Mouse (Mus musculus) skeletal muscle tissue, adult 2 months (tissue): ENCODE measurements around the gene Tnfrsf26.
"Not testable (repeated sequence)": the region's sequence is repeated elsewhere in the genome, so short reads cannot be mapped to it uniquely, and the experiment has no call there.

ENCODE experiments used
- DNase-seq: peaks from one replicate; pipeline ENCODE4 v3.0.0-alpha.2; 2012; ENCODE audit warnings: low read depth, low spot score

Gene Tnfrsf26

DNA sequence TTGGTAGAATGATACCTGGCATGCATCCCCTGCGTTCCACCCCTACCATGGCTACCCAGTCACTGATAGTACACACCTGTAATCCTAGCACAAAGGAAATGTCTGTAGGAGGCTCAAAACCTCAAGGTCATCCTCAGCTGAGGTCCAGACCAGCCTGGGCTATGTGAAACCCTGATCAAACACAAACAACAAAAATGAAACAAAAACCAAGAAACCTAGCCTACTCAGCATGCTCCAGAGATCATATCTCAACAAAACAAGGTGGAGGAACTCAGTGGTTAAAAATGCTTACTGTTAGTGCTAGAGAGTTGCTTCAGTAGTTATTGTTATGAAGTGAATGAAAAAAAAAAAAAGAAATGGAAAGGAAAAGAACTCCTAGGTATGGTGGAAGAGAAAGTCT is at the start of gene Tnfrsf26:
Gene Tnfrsf26 (minus strand): TSS at position 183 of the 400 bp plus-strand sequence.
- no peak for DNase-seq

DNA sequence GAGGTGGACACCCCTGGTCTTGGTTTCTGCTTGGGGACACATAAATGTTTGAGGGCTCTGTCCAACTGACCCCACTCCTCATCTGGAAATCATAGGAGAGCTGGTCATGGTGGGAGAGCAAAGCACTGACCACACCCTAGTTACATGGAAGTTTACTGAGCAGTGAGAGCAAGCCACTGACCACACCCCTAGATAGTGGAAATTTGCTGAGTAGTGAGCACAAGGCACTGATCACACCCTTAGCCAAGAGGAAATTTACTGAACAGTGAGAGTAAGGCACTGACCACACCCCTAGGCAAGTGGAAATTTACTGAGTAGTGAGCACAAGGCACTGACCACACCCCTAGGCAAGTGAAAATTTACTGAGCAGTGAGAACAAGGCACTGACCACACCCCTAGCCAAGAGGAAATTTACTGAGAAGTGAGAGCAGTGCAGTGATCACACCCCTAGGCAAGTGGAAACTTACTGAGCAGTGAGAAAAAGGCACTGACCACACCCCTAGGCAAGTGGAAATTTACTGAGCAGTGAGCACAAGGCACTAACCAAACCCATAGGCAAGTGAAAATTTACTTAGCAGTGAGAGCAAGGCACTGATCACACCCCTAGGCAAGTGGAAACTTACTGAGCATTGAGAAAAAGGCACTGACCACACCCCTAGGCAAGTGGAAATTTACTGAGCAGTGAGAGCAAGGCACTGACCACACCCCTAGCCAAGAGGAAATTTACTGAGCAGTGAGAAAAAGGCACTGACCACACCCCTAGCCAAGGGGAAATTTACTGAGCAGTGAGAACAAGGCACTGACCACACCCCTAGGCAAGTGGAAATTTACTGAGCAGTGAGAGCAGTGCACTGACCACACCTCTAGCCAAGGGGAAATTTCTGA is 38.1 kb upstream of the Tnfrsf26 start:
- no peak for DNase-seq

DNA sequence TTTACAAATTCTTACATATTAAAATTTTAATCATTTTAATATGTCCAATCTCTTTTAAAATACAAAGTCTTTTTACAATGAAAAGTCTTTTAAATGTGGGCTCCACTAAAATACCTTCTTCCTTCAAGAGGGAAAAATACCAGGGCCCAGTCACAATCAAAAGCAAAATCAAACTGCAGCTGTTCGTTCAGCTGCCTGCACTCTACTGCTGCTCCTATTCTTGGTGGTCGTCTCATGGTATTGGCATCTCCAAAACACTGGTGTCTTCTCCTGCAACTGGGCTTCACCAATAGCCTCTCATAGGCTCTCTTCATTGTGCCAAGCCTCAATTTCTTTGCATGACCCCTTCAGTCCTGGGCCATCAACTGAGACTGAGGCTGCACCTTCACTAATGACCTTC is 34.9 kb upstream of the Tnfrsf26 start:
- no peak for DNase-seq

DNA sequence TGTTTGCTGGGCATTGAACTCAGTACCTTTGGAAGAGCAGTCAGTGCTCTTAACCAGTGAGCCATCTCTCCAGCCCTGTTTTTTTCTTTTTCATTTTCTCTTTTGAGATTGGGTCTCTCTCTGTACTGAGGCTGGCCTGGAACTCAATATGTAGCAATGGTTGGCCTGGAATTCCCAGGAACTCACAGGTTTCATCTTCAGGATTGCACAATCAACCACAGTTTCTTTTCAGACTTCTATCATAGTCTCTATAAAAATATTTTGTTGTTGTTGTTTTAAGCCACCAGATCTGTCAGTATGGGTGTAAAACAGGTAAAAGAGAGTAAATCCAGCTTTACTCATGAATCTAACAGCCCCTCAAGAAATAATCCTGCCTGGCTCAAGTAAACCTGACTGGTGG is 32.3 kb upstream of the Tnfrsf26 start:
- no peak for DNase-seq

DNA sequence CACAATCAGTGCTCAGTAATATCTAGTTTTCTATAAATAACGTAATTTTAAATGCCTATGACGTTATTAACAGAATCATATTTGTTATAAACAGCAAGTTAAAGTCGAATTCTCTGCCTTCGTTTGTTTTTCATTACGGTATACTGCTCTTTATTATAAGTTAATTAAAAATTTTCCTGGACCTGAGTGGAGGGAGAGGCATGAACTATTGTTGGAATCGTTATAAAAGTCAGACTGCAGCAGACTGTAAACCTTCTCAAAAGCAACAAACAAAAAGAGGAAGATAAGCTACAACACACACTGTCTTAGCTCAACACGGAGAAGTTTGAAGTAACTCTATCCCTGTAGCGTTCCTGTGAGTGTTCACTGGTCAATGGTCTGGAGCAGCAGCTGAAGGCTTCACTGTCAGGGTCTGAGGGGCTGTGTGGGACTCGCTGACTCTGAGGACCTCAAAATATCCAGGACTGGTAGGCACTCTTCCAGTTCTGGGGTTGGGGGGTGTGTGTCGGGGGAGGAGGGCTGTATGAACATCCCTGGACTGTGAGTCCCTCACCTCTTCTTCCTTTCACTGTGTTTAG is 21.3 kb upstream of the Tnfrsf26 start:
- not testable (repeated sequence) for DNase-seq

DNA sequence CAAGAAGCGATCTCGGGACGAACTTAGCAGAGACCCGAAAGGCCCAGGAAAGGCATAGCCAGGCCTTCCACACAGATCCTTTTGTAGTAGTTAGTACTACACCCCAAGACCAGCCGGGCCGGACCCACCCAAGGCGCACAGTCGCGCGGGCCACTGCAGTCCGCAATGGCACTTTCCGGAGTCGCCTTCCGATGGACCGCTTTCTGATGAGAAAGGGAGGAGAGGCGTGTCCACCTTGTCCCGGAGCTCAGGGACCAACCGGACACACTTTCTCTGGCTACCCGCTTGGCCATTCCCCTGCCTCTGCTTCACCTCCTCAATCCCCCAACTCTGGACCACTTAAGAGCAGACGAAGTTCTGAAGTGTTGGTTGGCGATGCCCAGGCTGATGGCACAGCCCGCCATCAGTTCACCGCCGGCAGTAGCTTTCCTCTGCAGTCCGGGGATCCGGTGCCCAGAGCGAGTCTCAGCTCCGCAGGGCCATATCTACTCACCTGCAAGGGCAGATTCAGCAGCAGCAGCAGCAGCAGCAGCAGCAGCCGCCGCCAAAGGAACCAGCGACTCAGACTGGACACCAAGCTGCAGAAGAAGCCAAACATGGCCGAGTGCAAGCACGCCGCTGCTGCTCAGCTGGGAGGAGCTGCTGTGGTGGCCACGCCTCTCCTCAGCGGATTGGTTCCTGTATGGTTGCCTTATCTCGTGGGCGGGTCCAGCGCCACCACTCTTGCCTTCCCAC is 20.7 kb upstream of the Tnfrsf26 start, which contains the start of gene Tnfrsf22:
Gene Tnfrsf22 (minus strand): TSS at position 628 of the 735 bp plus-strand sequence.
- peak; percentile 52 for DNase-seq

DNA sequence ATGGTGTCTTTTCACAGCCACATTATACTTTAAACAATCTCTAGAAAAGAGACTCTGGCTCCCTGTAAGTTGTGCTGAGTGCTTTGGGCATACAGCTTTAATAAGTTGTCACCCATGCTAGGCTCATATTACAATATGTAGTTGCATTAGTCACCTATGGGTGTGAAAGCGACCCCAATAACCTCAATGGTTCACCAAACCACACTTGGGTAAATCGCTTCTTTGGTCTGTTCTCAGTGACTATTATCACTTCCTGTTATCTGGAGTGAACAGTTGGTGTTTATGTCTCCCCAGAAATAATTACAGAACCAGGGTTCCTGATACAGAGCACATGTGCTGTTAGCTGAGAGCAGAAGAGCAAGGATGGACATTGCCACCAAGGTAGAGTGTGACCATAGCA is 15.4 kb upstream of the Tnfrsf26 start:
- DNase-seq, result not testable (repeated sequence)

DNA sequence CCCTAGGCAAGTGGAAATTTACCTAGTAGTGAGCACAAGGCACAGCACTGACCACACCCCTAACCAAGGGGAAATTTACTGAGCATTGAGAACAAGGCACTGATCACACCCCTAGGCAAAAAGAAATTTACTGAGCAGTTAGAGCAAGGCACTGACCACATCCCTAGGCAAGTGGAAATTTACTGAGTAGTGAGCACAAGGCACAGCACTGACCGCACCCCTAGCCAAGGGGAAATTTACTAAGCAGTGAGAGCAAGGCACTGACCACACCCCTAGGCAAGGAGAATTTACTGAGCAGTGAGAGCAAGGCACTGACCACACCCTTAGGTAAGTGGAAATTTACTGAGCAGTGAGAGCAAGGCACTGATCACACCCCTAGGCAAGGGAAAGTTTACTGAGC is 8.2 kb upstream of the Tnfrsf26 start:
- DNase-seq, result no peak

DNA sequence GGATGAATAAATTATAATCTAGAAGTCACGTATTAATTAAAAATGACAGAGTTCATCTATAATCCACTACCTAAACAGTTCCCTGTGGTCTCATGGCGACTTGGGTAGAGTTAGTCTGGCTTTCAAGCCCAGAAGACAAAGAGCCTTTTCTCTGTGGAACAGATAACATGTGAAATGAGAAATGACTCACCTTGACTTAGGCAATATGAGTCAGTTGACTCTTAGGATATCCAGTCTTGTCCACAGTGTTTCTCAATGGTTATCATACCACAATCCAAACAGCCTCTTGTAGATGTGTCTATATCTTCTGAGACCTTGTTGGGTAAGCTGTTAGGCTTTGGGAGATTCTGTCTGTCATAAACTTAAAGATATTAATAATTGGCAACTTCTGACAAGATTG is 3.0 kb upstream of the Tnfrsf26 start:
- no peak for DNase-seq

DNA sequence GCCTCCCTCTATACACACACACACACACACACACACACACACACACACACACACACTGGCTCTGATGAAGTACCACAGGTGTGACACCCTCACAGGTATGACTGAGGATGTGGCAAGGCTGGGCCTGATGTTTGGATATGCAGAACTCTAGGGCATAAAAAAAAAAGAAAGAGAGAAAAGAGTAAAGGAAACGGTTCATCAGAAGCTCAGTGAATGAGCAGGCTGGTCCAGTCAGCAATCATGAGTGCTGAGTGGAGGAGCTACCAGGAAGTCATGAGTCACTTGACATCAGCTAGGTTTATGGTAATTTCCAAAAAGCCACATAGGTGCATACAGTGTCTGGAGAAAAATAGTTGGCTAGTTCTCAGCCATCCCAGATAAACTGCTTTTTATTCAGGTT is 979 bp upstream of the Tnfrsf26 start:
- no peak for DNase-seq

DNA sequence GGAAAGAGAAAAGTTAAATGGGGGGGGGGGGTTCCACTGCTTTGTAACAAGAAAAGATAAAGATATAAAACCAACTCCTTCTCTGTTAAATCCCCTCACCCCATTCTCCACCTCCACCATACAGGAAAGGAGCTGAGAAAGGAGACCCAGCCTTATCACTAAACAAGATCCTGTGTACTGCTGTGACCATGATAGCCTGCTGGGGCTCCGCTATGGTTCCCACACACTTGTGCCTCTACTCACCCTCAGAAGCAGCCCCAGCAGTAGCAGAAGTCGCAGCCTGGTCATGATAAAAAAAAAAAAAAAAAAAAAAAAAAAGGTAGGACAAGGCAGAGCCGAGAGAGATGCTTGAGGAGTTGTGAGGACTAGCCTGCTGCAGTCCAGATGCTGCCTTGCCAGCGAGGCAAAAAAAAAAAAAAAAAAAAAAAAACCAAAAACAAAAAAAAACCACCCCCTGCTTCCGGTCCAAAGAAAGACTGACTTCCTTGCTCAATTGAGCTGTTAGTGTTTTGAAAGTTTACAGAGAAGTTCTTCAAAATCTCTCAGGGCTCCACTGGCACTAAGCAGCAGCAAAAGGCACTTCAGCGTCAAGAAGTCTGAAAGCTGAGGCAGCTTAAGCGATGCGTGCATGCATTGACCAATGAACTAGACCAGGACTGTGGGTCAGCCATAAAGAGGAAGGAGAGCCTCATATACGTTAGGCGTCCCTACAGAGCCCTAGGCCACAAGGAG is 801 bp downstream of the Tnfrsf26 start:
- DNase-seq, result no peak

DNA sequence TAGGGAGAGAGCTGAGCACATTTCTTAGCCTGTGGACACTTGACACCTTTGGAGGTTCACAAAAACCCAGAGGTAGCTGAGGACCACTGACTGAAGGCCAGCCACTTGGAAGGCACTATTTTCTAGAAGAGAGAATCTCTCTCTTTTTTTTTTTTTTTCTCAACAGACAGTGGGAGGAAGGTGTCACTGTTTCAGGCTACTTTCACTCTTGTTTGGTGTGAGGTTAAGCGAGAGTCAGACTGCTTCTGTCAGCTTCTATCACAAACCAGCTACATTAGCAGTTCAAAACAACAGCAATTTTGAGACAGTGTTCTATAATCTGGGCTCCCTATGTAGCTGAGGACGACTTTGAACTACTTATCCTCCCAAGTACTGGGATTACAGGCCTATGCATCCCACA is 2.3 kb downstream of the Tnfrsf26 start:
- no peak for DNase-seq

DNA sequence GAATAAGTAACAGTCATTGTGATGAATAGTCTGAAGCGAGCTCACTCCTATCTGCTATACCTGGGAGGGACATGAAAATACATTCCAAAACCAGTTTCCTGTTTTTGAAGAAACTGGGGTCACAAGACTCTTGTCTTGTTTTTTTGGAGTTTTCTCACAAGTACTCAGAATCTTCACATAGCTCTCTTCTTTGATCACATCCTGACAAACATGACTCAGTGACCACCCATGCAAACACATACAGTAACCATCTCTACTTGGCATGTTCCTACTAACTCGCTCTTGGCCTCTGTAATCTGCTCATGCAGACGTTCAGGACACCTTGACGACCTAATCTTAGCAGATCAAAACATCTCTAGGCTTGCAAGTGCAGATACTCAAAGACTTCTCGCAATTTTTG is 3.4 kb downstream of the Tnfrsf26 start:
- DNase-seq, result no peak

DNA sequence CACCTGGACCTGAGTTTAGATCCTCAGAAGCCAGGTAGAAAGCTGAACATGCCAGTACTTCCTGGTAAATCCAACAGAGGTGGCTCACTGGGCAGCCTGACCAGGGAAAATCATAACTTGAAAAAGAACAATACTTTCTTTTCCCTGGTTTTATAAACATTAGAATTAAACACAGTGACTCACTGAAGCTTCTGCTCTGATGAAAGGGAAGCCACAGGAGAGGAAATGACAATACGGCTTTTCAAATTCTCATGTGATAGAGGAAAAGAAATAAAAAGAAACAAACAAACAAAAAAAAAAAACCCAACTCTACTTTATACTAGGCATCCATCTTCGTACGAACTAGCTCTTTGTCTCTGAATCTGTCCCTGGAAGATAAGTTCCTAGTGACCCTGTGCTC is 4.0 kb downstream of the Tnfrsf26 start:
- DNase-seq, result no peak

DNA sequence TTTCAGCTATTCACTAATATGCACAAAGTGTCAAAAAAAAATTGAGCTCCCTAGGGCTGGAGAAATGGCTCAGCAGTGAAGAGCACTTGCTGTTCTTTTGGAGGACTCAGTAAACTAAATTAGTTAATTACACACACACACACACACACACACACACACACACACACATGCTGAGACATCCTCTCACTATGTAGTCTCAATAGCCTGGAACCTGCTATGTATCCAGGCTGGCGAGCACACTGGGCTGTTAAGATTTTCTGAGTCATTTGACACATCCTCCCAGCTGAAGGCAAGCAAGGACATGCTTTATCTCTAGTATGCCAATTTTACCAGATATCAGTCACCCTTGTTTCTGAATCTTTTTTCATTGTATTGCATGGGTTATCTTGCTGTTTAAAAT is 7.6 kb downstream of the Tnfrsf26 start:
- no peak for DNase-seq

DNA sequence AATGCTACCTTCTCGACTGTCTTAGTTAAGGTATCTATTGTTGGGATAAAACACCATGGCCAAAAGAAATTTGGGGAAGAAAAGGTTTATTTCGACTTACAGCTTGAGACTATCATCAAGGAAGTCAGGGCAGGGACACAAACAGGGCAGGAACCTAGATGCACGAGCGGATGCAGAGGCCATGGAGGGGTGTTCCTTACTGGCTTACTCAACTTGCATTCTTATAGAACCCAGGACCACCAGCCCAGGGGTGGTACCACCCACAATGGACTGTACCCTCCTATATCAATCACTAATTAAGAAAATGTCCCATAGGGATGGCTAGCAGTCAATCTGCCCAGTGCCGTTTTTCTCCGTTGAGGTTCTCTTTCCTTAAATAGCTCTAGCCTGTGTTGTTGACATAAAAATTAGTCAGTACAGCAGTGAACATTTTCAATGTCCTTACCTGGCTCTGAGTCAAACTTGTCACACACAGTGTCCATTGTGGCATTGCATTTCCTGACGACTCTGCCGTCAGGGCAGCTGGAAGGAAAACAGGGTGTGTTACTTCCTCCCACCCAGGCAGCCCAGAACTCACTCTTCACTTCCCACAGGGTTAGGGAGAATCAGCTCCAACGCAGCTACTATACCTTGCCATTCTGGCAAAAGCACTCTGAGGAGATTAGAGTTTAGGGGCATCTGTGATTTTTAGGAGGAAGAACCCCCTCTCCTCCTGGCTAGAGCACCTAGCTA is 14.0 kb downstream of the Tnfrsf26 start:
- peak; percentile 21 for DNase-seq

DNA sequence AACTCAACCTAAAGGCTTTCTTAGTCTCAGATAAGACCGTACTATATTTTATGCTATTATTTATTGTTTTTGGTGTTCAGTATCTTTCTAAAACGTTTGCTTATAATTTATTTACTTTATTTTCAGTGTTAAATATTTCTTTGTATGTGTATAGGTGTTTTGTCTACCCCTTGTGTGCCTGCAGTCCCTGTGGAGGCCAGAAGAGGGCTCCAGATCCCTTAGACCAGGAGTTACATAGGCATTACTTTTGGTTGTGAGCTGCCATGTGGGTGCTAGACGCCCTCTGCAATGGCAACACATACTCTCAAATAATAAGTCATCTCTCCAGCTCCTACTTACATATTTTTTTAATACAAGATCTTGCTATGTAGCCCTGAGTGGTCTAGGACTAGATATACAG is 16.3 kb downstream of the Tnfrsf26 start:
- no peak for DNase-seq

DNA sequence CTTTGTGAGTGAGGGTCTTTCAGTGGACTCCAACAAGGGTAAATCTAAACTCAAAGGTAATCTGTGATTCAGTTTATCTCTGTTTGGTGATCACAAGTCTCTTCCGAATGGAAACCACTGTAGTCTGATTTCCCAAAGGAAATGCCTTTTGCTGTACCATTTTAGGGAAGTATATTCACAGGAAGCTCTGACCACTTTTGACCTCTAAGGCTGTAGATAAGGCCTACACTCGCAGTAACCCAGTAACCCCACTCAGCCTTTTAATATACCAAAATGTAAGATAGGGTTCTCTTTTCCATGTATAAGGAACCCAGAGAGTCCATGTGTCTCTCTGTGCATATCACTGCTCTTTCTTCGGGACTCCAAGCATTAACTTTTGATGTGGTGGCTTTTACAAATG is 23.2 kb downstream of the Tnfrsf26 start:
- DNase-seq, result no peak

DNA sequence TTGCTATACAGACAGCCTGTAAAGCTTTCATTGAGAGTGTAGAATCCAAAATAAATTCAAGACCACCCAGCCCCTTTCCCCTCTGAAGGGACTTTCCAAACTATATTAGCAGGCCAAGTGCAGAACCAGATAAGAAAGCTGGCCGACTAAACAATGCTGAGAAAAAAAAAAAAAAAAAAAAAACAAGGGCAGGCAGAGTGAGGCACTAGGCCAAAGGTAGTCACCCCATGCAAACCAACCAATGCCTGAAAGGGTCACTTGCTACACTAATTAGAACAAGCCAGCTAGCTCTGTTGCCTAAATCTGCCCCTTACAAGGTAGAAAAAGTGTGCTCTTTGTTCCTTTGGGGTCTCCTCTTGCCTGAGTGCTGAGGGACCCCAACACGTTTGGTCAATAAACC is 23.6 kb downstream of the Tnfrsf26 start:
- DNase-seq, result no peak

DNA sequence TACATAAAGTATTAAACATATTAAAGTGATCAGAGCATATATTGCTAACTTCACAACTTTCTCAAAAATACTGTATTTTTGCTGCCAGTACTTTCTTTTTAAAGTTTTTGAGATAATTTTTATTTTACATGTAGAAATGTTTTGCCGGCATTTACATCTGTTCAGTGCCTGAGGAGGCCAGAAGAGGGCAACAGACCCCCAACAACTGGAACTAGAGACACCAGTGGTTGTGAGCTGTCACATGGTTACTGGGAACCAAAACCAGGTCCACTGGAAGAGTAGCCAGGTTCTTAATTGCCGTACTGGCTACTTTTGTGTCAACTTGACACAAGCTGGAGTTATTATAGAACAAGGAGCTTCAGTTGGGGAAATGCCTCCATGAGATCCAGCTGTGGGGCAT is 26.8 kb downstream of the Tnfrsf26 start:
- DNase-seq, result no peak

DNA sequence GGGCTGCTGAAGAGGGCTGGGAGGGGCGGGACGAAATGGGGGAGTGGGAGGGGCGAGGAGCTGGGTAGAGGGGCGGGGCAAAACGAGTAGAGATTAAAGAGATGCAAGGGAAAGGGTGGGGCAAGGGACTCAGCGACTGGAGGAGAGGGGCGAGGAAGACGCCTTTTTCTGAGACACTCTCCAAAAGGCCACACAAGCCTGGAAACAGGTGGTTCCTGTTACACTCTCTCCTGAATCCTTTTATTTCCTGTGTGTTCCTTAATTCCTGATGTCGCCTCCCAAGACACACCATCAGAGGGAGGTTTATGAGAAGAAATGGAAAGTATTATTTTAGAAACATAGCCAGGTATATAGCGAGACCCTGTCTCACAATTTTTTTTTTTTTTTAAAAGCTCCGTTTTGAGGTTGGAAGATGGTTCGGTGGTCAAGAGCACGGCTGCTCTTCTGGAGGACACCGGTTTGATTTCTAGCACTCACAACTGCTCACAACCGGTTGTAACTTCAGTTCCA is 28.2 kb downstream of the Tnfrsf26 start:
- DNase-seq, result no peak
